Mouse (Mus musculus) left cerebral cortex, adult 9 months (tissue): ENCODE measurements around the gene Gm28036.

Experiments
- DNase-seq, 2 experiments: peaks; one replicate each; pipeline ENCODE4 v3.0.0; 2022; ENCODE audit warnings: low spot score in 2 of 2

Gene Gm28036

DNA sequence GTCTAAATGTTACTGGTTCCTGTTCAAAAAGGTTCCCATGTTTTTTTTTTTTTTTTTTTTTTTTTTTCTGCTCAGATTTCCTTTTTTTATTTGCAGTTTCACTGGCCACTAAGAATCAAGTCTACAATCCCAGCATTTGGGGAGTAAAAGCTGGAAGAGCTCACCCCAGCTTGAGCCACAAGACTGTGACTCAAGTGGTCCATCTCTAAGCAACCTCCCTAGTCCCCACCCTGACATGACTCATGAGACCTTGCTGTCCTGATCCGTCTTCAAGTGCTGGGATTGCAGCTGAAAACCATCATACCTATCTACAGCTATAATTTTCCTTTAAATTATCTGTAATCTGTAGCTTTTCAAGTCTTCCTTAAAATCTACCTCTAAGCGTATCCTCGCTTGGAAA is 42.4 kb downstream of the Gm28036 start:
- no peak for DNase-seq

DNA sequence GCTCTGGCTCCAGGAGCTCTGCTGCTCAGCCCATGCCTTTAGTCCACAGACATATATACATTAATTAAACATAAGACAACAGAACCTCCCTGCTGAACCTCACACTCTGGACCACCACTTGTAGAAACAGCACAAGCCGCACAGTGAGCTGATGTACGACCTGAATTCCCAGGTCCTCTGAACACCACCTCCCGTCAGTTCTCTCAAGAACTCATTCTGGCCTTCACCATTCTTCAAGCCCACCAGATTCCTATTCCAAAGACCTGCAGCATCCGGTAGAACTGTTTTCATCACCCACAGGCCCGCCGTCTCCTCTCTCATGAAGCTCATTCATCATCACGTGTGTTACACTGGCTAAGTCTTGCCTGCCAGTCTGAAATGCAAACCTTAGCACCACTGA is 46.5 kb downstream of the Gm28036 start:
- DNase-seq, result no peak

DNA sequence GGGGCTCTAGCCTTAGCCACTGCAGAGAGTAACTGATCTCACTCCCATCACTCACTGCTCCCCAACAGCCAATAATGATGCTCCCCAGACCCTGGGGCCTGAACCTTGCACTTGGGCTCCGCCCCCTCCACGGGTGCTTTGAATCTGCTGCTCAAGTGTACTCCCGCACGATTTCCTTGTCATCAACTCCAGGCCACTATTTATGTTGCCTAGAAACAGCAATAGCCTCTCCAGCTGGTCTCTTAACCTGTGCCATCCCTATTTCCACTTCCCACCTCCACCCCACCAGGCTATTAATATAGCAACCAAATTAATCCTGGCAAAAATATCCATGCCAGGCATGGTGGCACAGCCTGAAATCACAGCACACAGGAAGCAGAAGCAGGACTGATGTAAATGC is 47.2 kb downstream of the Gm28036 start:
- DNase-seq, result no peak

DNA sequence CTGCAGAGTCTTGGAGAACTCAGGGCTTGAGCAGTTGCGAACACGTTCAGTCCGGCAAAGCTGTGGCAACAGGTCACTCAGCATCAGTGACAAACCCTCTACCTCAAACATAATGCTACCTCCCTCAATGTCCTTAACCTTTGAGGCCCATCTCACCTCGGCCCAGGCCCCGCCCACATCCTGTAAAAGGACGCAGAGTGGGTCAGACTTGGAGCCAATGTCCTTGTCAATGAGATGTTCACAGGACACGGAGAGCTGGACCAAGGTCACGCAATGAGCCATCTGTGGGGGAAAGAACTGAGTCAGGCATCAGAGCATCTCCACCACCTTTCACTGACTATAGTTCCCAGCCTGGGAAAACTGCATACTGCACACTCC is 47.7 kb downstream of the Gm28036 start:
- DNase-seq, result no peak

DNA sequence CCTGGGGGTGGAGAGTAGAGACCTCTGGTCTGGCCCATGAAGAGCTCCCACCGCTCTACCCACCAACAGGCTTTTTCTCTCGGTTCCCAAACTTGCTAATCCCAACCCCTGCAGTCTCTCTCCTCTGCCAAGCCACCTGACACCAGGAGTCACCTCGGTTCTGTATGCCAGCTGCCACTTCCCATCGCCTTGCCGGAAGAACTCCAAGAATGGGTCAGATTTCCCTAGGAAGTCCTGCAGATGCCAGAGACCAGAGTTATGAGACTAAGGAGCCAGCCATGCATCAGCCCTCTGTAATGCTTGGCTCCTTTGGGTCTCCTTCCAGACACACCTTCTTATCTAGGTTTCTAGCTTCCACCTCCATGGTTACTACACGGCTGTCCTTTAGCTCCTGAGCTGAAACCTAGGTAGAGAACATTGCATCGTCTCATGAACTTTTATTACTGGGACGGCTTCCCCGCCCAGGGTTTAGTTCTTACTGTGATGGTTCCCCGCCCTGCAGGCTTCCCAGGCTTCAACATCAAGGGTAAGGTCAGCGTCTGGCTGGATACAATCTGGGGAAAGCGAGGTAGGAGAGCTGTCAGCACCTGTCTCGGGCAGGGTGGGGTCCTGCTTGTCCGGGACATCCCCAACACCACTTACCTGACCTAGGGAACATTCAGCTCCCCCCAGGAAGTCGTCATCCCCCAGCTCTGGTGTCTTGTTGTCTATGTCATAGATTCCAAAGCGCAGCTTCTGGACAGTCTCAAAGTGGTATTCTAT is 48.3 kb downstream of the Gm28036 start:
- DNase-seq, result no peak

DNA sequence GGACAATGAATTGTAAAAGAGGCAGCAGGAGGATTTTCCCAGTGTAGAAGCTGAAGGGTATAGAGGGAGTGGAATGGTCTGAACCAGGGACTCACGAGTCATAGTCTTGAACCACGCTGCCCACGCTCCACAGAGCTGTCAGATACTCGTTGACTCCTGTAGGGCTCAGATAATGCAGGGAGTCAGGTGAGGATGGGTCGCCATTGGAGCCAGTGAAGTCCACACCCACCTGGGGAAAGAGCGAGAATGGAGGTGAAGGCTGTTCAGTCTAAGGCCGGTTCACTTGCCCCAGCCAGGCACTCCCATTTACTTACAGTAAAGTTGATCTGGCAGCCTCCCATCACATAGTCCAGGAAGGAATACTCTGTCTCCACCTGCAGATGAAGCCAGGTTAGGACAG is 49.4 kb downstream of the Gm28036 start:
- DNase-seq, result no peak

DNA sequence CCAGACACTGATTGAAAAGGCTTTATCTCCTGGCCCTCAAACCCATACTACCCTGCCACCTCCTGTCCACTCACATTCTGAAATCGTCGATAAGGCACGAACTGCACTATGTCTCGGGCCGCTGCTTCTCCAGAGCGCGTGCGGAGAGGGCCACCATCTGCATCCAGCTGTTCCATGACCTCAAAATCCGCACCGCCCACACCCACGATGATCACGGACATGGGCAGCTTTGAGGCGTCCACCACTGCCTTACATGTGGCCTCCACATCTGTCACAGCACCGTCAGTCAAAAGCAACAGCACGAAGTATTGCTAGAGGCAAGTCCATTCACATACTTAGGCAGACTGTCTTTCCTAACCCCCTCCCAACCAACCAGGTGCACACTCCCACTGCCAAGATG is 53.2 kb downstream of the Gm28036 start:
- DNase-seq, result no peak

DNA sequence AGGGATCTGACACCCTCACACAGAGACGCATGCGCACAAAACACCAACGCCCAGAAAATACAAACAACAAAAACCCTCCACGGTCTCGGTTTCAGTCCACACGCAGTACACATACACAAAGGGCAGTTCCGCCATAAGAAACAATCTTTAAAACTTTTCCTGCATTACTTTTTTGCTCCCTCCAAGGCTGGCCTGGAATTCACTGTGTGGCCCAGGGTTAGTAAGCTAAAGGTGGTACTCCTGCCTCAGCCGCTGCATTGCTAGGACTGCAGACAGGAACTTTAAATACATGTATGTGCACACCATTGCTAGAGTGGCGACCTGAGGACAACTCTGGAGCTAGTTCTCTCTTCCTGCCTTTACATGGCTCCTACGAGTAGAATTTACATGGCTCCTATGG is 55.7 kb downstream of the Gm28036 start:
- no peak for DNase-seq

DNA sequence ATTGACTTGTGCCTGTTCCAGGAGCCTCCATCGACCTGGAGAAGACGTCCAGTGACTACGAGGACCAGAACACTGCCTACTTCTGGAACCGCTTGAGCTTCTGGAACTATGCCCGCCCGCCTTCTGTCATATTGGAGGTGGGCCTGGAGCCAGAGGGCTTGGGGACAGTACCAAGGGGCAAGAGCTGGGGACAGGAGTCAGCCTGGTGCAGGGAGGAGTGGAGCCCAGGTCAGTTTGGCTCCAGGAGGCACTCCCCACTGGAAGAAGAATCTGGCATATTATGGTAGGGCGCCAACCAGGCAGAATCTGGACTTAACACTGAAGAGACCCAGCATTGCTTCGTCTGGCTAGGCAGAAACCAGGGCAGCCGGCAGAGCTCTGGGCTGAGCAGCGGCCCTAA is 59.0 kb downstream of the Gm28036 start:
- no peak for DNase-seq

DNA sequence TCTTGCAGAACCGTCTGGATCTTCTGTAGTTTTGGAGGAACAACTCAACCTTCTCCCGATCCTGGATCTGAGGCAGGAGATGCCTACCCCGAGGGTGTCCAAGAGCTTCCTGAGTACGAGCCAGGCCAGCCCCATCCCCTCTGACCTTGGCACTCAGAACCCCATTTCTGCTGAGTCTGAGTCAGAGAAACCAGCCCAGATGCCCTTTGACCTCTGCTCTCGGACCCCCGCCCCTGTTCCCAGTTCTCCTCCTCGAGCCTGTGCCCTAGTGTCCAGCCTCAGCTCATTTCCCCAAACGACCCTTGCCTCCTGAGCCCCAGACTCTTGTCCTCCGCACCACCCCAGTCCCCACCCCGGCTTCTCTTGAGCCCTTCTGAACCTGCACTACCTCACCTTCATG is 60.8 kb downstream of the Gm28036 start:
- DNase-seq, result no peak

DNA sequence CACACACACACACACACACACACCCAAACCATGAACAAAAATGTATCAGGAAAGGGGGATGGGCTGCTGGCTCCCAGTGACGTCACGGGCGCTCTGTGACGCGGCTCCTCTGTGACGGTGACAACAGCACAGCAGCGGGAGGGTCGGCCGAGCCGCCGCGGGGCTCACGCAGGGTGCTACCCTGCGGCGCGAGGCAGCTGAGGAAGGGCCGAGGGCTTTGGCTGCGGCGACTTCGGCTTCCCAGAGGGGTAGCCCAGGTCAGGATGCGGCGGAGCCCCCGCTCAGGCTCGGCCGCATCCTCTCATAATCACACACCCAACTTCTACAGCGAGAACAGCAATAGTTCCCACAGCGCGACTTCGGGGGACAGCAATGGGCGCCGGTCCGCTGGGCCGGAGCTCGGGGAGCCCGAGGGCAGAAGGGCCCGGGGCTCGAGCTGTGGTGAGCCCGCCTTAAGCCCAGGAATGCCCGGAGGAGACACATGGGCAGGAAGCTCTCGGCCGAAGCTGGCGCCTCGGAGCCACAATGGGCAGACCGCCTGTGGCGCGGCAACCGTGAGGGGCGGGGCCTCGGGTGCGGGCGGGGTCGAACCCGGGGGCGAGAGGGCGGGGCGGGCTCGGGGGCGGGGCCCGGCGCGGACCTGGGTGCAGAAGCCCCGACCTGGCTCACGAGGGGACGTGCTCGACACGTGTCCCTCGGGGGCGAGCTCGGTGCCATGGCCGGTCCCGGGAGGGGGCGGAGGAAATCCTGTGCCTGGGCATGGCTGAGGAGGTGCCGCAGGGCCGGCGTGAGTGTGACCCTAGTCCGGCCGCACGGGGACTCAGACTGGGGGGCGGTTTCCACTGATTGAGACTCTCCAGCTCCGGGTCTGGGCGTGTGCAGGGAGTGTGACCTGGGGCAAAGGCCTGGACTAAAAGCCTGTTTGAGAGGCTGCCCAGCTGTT is 61.5 kb downstream of the Gm28036 start, which contains the start of gene Spag4:
Spag4 (plus strand) TSS at position 77 of the 943 bp plus-strand sequence.
- DNase-seq, result peak in 1 of 2 experiments; percentile 46

DNA sequence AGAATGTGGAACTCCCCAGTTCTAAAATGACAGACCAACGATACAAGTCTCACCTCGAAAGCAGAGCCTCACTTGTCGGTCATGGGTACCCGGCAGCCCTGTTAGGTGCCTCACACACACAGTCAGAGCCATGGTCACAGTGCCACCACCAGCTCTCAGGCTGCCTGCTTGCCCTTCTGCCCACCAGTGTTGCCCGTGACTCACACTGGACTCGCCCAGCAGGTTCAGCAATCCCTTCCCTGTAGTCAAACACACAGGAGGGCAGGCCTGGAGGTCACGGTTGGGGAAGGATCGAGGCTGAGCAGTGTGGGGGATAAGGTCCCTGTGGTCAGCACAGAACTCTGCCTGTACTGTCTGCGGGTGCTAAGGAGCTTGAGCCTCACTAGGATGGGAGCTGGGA is 74.1 kb downstream of the Gm28036 start, which contains the start of gene Fer1l4:
Fer1l4 (minus strand) TSS at position 132 of the 400 bp plus-strand sequence.
- DNase-seq, result no peak

DNA sequence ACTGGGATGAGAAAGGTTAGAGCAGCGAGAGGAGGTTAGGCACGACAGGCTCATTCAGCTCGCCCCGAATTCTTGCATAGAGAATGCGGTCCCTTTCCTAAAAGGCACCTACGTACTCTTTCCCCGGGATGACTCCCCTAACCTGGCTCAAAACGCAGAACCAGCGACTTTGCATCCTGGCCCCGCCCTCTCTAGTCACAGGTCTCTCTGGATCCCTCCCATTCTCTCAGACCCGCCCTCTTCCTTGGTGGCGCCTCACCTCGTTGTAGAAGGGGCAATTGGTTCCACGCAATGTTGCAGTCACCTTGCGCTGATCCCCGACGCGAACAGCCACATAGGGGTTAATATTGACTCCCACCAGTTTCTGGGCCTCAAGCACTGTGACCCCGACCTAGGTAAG is 79.0 kb downstream of the Gm28036 start:
- DNase-seq, result no peak

DNA sequence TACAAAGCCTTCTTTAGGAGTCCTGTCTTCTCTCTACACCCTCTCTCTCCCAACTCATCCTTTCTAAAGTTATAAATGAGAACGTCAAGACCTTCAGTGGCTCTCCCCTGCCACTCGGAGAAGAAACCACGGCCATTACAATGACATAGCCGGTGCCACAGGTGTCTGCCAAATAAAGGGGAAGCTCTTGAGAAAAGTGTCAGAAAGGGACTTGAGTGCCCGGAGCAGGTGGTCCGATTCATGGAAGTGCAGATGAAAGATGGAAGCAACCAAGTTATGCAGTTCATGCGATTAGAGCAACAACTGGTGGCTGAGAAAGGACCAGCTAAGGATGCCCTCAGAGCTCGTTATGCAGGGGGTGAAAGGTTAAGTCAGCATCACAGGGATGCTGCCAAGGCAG is 84.0 kb downstream of the Gm28036 start:
- DNase-seq, result no peak

DNA sequence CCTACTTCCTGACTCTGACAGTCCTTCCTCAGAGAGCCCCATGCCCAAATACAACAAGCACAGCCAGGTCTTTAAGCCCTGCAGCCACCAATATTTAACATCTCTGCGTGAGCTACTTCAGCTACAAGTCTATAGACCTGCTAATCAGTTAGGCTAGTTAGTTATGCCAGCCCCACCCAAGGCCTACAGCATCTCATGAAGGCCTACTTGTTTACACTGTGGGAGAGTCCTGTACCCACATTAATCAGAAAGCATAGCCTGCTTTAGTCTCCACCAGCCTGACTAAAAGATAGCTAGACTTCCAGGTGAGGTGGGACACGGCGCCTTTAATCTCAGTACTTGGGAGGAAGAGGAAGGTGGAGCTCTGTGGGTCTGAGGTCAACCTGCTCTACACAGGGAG is 87.5 kb downstream of the Gm28036 start:
- DNase-seq, result no peak

DNA sequence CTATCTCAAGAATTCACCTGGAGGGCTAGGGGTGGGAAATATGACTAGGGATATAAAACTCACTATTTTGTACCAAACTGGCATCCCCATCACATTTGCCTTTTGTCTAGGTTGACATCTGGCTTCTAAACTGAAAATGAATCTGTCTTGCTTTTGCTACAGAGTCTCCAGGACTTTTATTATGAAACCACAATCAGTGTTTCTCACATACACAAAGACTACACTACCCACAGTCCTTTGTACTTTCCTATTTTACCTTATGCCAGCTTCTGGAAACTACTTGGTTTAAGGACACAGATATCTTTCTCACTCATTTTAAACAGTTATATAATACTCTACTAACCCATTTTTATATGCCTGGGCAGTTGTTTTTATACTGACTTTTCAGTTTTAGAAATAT is 101.4 kb downstream of the Gm28036 start:
- DNase-seq, result no peak
